Mouse (Mus musculus) testis, adult 2 months (tissue): ENCODE results near the gene Poc5.

Experiments
- CTCF ChIP-seq: fragments of 200-500 bp; IDR thresholded peaks from 2 replicates; pipeline ENCODE4 v1.5.1; 2012; ENCODE audit warnings: low read depth, mild to moderate bottlenecking, inconsistent platforms, low read length, moderate library complexity; ENCODE audit not compliant: control insufficient read depth, insufficient read depth, insufficient replicate concordance
- POLR2A ChIP-seq: fragments of 200-500 bp; IDR thresholded peaks from 2 replicates; pipeline ENCODE4 v1.6.1; 2012; ENCODE audit warnings: low read depth, mild to moderate bottlenecking, inconsistent platforms, low read length, moderate library complexity; ENCODE audit not compliant: control insufficient read depth

GRCm38 (mm10) chr13:96454288-96454687 lies 66.2 kb downstream of the Poc5 start:
- TF ChIP-seq CTCF (no peak), POLR2A (no peak)
